Mouse (Mus musculus) embryonic facial prominence, embryonic 11.5 days (tissue): ENCODE measurements at regions not wholly inside any gene's neighbourhood (a gene's known extent, or its start where the extent isn't known, plus 50 kb on each side); places are given as distances from the start of the nearest gene placed in this dataset.

Source experiments
- ATAC-seq: fragments of 200-750 bp; cut with Nextera tagmentation; replicated peaks from 2 replicates; pipeline ENCODE4 v1.8.0; 2017; ENCODE audit warnings: low read depth; ENCODE audit not compliant: insufficient number of reproducible peaks, low FRiP score, low TSS enrichment
- DNase-seq: peaks from one replicate; pipeline ENCODE4 v3.0.0-alpha.2; 2015; ENCODE audit warnings: low spot score
- H3K27ac ChIP-seq: fragments of 300-500 bp; sonication (generic); replicated peaks from 2 replicates; pipeline ENCODE4 v1.5.1; 2014; ENCODE audit warnings: mild to moderate bottlenecking, low read depth, low read length, control low read depth
- H3K27me3 ChIP-seq: fragments of 300-500 bp; sonication (generic); 2 replicates; pipeline ENCODE4 v1.6.1; 2014; ENCODE audit warnings: mild to moderate bottlenecking, low read length, moderate library complexity, mixed read lengths; ENCODE audit not compliant: control insufficient read depth, insufficient read depth
- H3K36me3 ChIP-seq: fragments of 300-500 bp; sonication (generic); replicated peaks from 2 replicates; pipeline ENCODE4 v1.6.1; 2014; ENCODE audit warnings: low read depth, mild to moderate bottlenecking, low read length, moderate library complexity, mixed read lengths; ENCODE audit not compliant: control insufficient read depth, insufficient read depth
- H3K4me1 ChIP-seq: fragments of 300-500 bp; sonication (generic); 2 replicates; pipeline ENCODE4 v1.6.1; 2014; ENCODE audit warnings: low read length, mixed read lengths; ENCODE audit not compliant: control insufficient read depth, insufficient read depth
- H3K4me2 ChIP-seq: fragments of 300-500 bp; sonication (generic); 2 replicates; pipeline ENCODE4 v1.6.1; 2014; ENCODE audit warnings: low read depth, mild to moderate bottlenecking, control low read depth, low read length, moderate library complexity
- H3K4me3 ChIP-seq: fragments of 300-500 bp; sonication (generic); 2 replicates; pipeline ENCODE4 v1.5.1; 2014; ENCODE audit warnings: low read depth, low read length, control low read depth
- H3K9ac ChIP-seq: fragments of 300-500 bp; sonication (generic); replicated peaks from 2 replicates; pipeline ENCODE4 v1.6.1; 2014; ENCODE audit warnings: mild to moderate bottlenecking, control low read depth, low read length
- H3K9me3 ChIP-seq: fragments of 300-500 bp; sonication (generic); replicated peaks from 2 replicates; pipeline ENCODE4 v1.6.1; 2016; ENCODE audit warnings: mild to moderate bottlenecking, low read length, inconsistent platforms, mixed read lengths; ENCODE audit not compliant: control insufficient read depth
- WGBS: fragments of 180-500 bp; shearing (Covaris S2); extraction: QIAGEN DNeasy Blood & Tissue Kit; methylation state at CpG from one replicate; pipeline ENCODE4 v1.1.7; 2014; 5-methylcytosine and 5-hydroxymethylcytosine counted together

DNA sequence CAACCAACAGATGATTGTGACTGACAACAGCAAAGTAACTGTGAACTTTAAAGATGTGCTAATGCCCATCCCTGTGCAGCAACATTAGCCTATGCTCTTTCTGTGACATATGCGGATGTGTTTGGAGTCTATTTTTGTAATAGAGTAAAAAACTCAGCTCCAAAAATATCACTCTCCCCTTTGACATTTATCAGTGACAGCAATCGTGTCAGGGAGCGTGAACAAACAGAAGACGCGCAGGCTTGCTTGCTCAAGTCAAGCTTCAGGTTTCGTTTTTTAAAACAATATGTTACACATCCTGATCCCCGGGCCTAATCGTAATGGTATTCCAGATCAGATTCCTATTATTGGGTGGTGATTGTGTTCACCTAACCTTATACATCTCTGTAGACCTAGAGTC lies 129.7 kb upstream of the Jade1 start:
- no peaks in the 10 kb centered on the region for H3K9me3 ChIP-seq
- H3K4me1 ChIP-seq, result peaks cover 2% of the 10 kb centered on the region; the same call in 1 of the 2 replicates
- 78% methylated on average over 8 of the region's 8 CpGs for WGBS
- ATAC-seq (no peak), DNase-seq (no peak)
- no peaks in the 10 kb centered on the region for H3K27me3 ChIP-seq
- no peak overlapping the region for H3K9ac ChIP-seq
- H3K36me3 ChIP-seq, result no peaks in the 10 kb centered on the region
- no peak overlapping the region for H3K4me2 ChIP-seq
- H3K27ac ChIP-seq, result no peak overlapping the region
- H3K4me3 ChIP-seq, result no peak overlapping the region

GRCm38 (mm10) chr3:41424142-41424939 lies 131.2 kb upstream of the Jade1 start:
- Histone ChIP-seq H3K4me3 (no peak overlapping the region), H3K27ac (no peak overlapping the region), H3K4me2 (no peak overlapping the region), H3K27me3 (no peaks in the 10 kb centered on the region), H3K9ac (no peak overlapping the region), H3K36me3 (no peaks in the 10 kb centered on the region), H3K9me3 (no peaks in the 10 kb centered on the region), H3K4me1 (peaks cover 2% of the 10 kb centered on the region; the same call in 1 of the 2 replicates)
- ATAC-seq (0 out of 2 replicates have a peak, but pooled peaks have one; percentile 52), DNase-seq (no peak)
- 13% methylated on average over 10 of the region's 10 CpGs for whole genome bisulfite sequencing

GRCm38 (mm10) chr3:41423630-41424029 lies 131.9 kb upstream of the Jade1 start:
- Histone ChIP-seq H3K4me2 (no peak overlapping the region), H3K27me3 (no peaks in the 10 kb centered on the region), H3K9ac (no peak overlapping the region), H3K27ac (no peak overlapping the region), H3K4me1 (peaks cover 2% of the 10 kb centered on the region; the same call in 1 of the 2 replicates), H3K36me3 (no peaks in the 10 kb centered on the region), H3K9me3 (no peaks in the 10 kb centered on the region), H3K4me3 (no peak overlapping the region)
- DNase-seq (peak; percentile 6), ATAC-seq (no peak)
- WGBS, result 68% methylated on average over 5 of the region's 5 CpGs

GRCm38 (mm10) chr3:41422615-41423579 lies 132.6 kb upstream of the Jade1 start:
- Histone ChIP-seq H3K4me3 (no peak overlapping the region), H3K9me3 (no peaks in the 10 kb centered on the region), H3K36me3 (no peaks in the 10 kb centered on the region), H3K4me2 (no peak overlapping the region), H3K4me1 (peaks cover 2% of the 10 kb centered on the region; the same call in 1 of the 2 replicates), H3K27ac (no peak overlapping the region), H3K9ac (no peak overlapping the region), H3K27me3 (no peaks in the 10 kb centered on the region)
- DNase-seq (peak; percentile 17), ATAC-seq (no peak)
- WGBS, result 24% methylated on average over 14 of the region's 14 CpGs

GRCm38 (mm10) chr3:41413771-41414170 lies 141.8 kb upstream of the Jade1 start:
- Histone ChIP-seq H3K27ac (no peak overlapping the region), H3K4me3 (no peak overlapping the region), H3K36me3 (no peaks in the 10 kb centered on the region), H3K27me3 (no peaks in the 10 kb centered on the region), H3K4me2 (no peak overlapping the region), H3K9ac (no peak overlapping the region), H3K4me1 (no peaks in the 10 kb centered on the region), H3K9me3 (no peaks in the 10 kb centered on the region)
- ATAC-seq (no peak), DNase-seq (no peak)
- 97% methylated on average over 1 of the region's 1 CpGs for WGBS

DNA sequence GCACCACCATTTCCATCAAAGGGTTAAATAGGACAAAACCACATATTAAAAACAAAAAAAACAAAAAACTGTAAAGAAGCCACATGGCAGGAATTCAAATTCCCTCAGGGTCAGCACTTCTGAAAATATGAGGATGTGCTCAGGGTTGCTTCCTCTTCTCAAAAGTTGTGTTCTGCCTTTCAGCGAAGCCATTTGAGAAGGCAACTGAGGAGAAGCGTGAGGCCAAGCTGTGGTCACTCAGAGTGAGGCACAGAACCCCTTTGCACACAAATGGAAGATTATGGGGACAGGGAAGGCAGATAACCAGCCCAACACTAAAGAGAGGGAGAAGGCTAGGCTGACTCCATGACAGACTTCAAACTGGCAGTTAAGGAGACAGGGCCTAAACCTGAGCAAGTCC lies 142.8 kb upstream of the Jade1 start:
- no peaks in the 10 kb centered on the region for H3K36me3 ChIP-seq
- H3K27me3 ChIP-seq, result no peaks in the 10 kb centered on the region
- 81% methylated on average over 2 of the region's 2 CpGs for WGBS
- H3K4me2 ChIP-seq, result no peak overlapping the region
- no peak for ATAC-seq
- H3K4me1 ChIP-seq, result no peaks in the 10 kb centered on the region
- H3K4me3 ChIP-seq, result no peak overlapping the region
- no peaks in the 10 kb centered on the region for H3K9me3 ChIP-seq
- H3K9ac ChIP-seq, result no peak overlapping the region
- H3K27ac ChIP-seq, result no peak overlapping the region
- DNase-seq, result no peak

DNA sequence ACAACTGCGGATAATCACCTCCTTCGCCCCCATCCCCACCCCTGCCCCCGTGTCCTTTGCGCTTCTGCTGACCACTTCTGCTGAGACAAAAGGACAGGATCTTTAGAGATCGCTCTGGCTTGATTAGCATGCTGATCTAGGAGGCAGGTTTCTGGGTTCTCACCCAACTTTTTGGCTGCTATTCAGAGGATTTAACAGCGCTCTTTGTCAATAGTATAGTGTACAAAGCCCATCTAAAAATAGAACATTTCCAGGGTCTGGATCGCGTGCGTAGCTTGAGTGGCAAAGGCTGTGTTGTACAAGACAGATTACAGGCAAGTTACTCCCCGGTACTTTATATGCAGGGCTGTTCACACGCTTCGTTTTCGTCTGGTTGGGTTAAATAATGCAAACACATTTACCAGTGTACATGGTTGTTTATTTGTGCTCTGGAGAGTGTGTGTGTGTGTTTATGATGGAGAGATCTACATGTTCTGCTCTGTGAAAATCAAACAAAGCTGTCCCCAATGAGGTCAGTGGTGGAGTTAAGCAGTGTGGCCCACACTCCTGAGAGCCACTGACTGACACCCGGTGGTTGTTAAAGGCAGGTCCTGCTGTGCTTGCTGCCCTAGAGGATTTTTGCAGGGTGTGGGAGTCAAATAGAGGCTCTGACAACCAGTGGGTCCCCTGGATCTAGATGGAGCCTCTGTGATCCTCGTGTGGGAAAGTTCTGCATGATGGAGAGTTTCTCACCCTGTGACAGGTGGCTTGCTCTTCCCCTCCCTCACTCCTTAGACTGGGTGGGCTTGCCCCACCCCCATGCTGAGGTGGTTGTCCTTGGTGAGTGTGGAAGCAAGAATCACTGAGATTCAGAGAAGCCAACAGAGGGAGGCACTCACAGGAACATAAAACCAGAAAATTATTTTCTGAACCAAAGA lies 146.5 kb upstream of the Jade1 start:
- H3K36me3 ChIP-seq, result no peaks in the 10 kb centered on the region
- no peaks in the 10 kb centered on the region for H3K9me3 ChIP-seq
- no peaks in the 10 kb centered on the region for H3K4me1 ChIP-seq
- H3K4me2 ChIP-seq, result peak overlapping the region; percentile 39
- WGBS, result 32% methylated on average over 15 of the region's 15 CpGs
- H3K9ac ChIP-seq, result peak overlapping the region; percentile 46
- H3K27ac ChIP-seq, result no peak overlapping the region
- H3K4me3 ChIP-seq, result peak overlapping the region; percentile 16
- H3K27me3 ChIP-seq, result no peaks in the 10 kb centered on the region
- peak; percentile 19 for DNase-seq
- peak; percentile 50; the same call in 1 of the 2 replicates for ATAC-seq
